Mouse (Mus musculus) lung, embryonic 14.5 days (tissue): ENCODE measurements at regions not wholly inside any gene's neighbourhood (a gene's known extent, or its start where the extent isn't known, plus 50 kb on each side); places are given as distances from the start of the nearest gene placed in this dataset.
A peak's percentile ranks its signal among the peaks of the same experiment; 100 is the strongest.

Experiments
- ATAC-seq: fragments of 200-750 bp; cut with Nextera tagmentation; 2 replicates; pipeline ENCODE4 v1.8.0; 2017; ENCODE audit warnings: mild to moderate bottlenecking, moderate TSS enrichment, moderate library complexity; ENCODE audit not compliant: insufficient read depth
- DNase-seq: peaks from one replicate; pipeline ENCODE4 v3.0.0-alpha.2; 2015
- H3K27ac ChIP-seq: fragments of 300-500 bp; sonication (generic); 2 replicates; pipeline ENCODE4 v1.5.1; 2014; ENCODE audit warnings: low read depth, mild to moderate bottlenecking, moderate library complexity
- H3K27me3 ChIP-seq: fragments of 300-500 bp; sonication (generic); 2 replicates; pipeline ENCODE4 v1.6.1; 2014; ENCODE audit warnings: low read length, control low read depth; ENCODE audit not compliant: insufficient read depth
- H3K36me3 ChIP-seq: fragments of 300-500 bp; sonication (generic); 2 replicates; pipeline ENCODE4 v1.6.1; 2014; ENCODE audit warnings: control low read depth; ENCODE audit not compliant: insufficient read depth
- H3K4me1 ChIP-seq: fragments of 300-500 bp; sonication (generic); 2 replicates; pipeline ENCODE4 v1.6.1; 2014; ENCODE audit warnings: antibody characterized with exemption, control low read depth; ENCODE audit not compliant: insufficient read depth
- H3K4me2 ChIP-seq: fragments of 300-500 bp; sonication (generic); 2 replicates; pipeline ENCODE4 v1.6.1; 2014; ENCODE audit warnings: mild to moderate bottlenecking
- H3K4me3 ChIP-seq: fragments of 300-500 bp; sonication (generic); 2 replicates; pipeline ENCODE4 v1.5.1; 2014; ENCODE audit warnings: low read depth, low read length
- H3K9ac ChIP-seq: fragments of 300-500 bp; sonication (generic); 2 replicates; pipeline ENCODE4 v1.6.1; 2014
- H3K9me3 ChIP-seq: fragments of 300-500 bp; sonication (generic); 2 replicates; pipeline ENCODE4 v1.6.1; 2016; ENCODE audit warnings: low read depth, low read length, control low read depth
- CTCF ChIP-seq: IDR thresholded peaks from 2 replicates; pipeline ENCODE4 v1.5.1; 2016; ENCODE audit warnings: antibody characterized with exemption, low read depth
- WGBS: fragments of 180-500 bp; shearing (Covaris S2); extraction: QIAGEN DNeasy Blood & Tissue Kit; methylation state at CpG from one replicate; pipeline ENCODE4 v1.1.7; 2014; 5-methylcytosine and 5-hydroxymethylcytosine counted together

DNA sequence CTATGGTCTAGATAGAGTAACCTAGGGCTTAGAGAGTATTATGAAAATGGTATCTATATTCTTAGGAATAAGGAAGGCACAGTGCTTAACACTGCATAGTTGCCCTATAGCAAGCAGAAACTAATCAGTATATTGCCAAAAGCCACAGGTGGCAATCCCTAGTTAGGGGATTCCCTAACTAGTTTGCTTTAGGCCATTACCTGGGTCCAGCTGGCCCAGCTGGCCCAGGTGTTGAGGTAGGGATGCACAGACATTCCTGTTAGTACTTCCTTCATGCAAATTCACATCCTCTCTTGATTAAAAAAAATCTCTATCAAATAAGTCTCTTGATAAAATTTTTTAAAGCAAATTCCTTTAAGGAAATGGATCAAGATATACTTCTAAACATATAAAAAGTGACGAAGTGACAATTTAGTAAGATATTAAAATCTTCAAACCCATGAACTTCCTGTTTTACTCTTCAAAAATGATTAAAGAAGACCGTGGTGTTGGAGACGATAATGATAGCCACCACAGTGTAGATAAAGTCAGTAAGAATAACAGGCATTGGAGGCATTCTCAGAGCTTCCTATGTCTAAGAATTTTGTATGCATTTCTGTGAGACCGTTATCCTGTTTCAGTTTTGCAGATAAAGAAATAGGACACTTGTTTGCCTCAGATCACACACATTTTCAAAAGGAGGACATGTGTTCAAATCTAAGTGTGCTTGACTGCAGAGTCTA, 1036.7 kb downstream of the Gsdmc2 start:
- no peak for TF ChIP-seq CTCF
- no peaks in the 10 kb centered on the region for H3K9me3 ChIP-seq
- ATAC-seq (no peak), DNase-seq (no peak)
- no peak overlapping the region for H3K4me3 ChIP-seq
- no peaks in the 10 kb centered on the region for H3K27me3 ChIP-seq
- 69% methylated on average over 4 of the region's 4 CpGs for WGBS
- no peak overlapping the region for H3K4me2 ChIP-seq
- no peaks in the 10 kb centered on the region for H3K36me3 ChIP-seq
- no peak overlapping the region for H3K9ac ChIP-seq
- H3K27ac ChIP-seq, result no peak overlapping the region
- no peaks in the 10 kb centered on the region for H3K4me1 ChIP-seq

DNA sequence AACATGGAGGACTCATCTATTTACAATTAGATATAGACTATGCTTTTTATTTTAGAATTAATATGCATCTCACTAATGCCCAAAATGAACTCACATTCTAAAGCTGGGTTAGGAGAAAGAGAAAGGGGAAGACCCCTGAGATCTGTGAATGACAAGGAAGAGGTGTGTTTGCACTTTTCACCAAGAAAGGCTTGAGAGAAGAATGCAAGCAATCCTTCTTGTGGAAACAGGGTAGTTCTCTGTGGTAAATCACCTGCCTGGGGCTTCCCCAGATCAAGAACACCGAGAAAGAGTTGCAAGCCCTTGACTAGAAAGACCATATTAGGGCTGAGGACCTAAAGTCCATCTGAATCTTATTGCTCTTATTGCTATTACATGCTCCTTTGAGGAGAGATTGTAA, 1037.6 kb downstream of the Gsdmc2 start:
- no peak for TF ChIP-seq CTCF
- Histone ChIP-seq H3K27me3 (no peaks in the 10 kb centered on the region), H3K9ac (no peak overlapping the region), H3K4me2 (no peak overlapping the region), H3K27ac (no peak overlapping the region), H3K9me3 (no peaks in the 10 kb centered on the region), H3K4me3 (no peak overlapping the region), H3K36me3 (no peaks in the 10 kb centered on the region), H3K4me1 (no peaks in the 10 kb centered on the region)
- ATAC-seq, result no peak
- WGBS, result 54% methylated on average over 1 of the region's 1 CpGs
- no peak for DNase-seq

DNA sequence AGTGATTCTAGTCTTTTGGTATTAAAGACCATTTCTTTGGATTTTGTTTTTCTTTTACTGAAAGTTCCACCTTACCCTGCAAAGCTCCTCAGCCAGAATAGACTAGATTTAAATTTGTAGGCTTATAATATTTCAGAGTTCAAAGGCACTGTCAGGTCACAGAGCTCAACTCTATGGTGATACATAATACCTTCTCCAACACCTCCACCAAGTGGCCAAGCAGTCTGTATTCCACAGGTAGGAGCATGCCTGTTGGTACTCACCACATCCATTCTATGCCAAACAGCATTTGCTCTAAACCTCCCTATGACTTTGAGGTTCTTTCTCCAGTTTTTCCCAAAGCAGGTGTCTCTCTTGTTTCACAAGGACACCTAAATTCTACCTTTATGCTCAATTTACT, 1042.2 kb downstream of the Gsdmc2 start:
- no peaks in the 10 kb centered on the region for H3K9me3 ChIP-seq
- H3K4me2 ChIP-seq, result no peak overlapping the region
- H3K4me3 ChIP-seq, result no peak overlapping the region
- no peaks in the 10 kb centered on the region for H3K4me1 ChIP-seq
- ATAC-seq, result no peak
- no peaks in the 10 kb centered on the region for H3K36me3 ChIP-seq
- H3K9ac ChIP-seq, result no peak overlapping the region
- TF ChIP-seq CTCF, result peak; percentile 35
- DNase-seq, result peak; percentile 3
- H3K27me3 ChIP-seq, result no peaks in the 10 kb centered on the region
- H3K27ac ChIP-seq, result no peak overlapping the region

DNA sequence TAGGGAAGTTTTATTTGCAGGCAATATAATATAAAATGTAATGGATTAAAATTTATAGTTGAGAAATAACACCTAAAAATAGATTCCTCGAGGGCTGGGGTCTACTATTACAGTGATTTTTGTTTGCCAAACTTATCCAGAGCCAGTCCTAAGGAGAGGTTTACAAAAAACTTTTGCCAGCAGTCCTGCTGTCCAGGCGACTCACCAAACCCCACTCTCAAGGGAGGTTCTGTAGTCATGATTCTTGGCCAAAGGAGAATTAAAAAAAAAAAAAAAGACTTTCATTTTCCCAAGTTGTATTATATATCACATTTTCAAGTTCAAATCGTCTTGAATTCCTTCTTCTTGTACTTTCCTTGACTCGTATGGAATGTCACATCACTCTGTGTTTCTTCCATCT, 1046.2 kb downstream of the Gsdmc2 start:
- no peak for DNase-seq
- 73% methylated on average over 4 of the region's 4 CpGs for WGBS
- Histone ChIP-seq H3K4me3 (no peak overlapping the region), H3K4me2 (no peak overlapping the region), H3K9me3 (no peaks in the 10 kb centered on the region), H3K4me1 (no peaks in the 10 kb centered on the region), H3K9ac (no peak overlapping the region), H3K27me3 (no peaks in the 10 kb centered on the region), H3K36me3 (no peaks in the 10 kb centered on the region), H3K27ac (no peak overlapping the region)
- ATAC-seq, result no peak
- TF ChIP-seq CTCF, result no peak

DNA sequence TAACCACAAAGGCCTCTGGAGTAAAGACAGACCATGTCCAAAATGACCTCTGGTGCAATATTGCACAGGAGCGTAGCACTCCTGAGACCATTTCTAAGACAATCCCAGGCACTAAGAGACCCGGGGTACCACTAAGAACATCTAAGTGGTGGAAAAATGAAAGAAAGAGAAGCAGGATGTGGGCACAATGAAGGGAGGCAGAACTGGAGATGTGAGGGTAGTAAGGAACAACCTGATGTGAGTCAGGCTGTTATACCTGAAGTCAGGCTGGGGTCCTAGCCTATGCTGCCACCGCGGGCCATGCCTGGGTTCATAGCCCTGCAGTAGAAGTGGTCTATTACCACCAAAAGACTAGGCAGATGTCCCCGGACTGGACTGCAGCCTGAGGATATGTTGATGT, 1051.4 kb downstream of the Gsdmc2 start:
- H3K27me3 ChIP-seq, result no peaks in the 10 kb centered on the region
- H3K4me3 ChIP-seq, result no peak overlapping the region
- no peak overlapping the region for H3K9ac ChIP-seq
- H3K4me1 ChIP-seq, result no peaks in the 10 kb centered on the region
- no peaks in the 10 kb centered on the region for H3K36me3 ChIP-seq
- ATAC-seq, result no peak
- H3K4me2 ChIP-seq, result no peak overlapping the region
- H3K27ac ChIP-seq, result no peak overlapping the region
- H3K9me3 ChIP-seq, result no peaks in the 10 kb centered on the region
- DNase-seq, result no peak
- WGBS, result 92% methylated on average over 5 of the region's 5 CpGs
- TF ChIP-seq CTCF, result no peak

DNA sequence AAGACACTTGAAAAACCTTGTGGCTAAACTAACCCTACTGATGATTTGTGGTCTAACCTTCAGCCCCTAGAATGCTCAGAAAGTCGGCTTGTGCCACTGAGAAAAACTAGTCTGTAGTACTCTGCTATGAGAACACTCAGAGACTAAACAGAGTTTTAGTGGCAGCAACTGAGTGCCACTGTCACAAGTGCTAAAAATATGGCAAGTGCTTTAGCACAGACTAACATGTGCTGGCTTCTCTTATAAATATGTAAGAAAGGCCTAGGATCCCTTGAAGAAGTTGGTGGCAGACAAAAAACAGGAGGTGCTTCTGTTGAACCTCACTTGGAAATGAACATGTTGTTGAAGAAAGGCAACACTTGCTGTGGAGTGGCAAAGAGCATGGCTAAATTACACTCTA, 1052.9 kb downstream of the Gsdmc2 start:
- Histone ChIP-seq H3K27ac (no peak overlapping the region), H3K9me3 (no peaks in the 10 kb centered on the region), H3K4me3 (no peak overlapping the region), H3K9ac (no peak overlapping the region), H3K4me1 (no peaks in the 10 kb centered on the region), H3K27me3 (no peaks in the 10 kb centered on the region), H3K36me3 (no peaks in the 10 kb centered on the region), H3K4me2 (no peak overlapping the region)
- no peak for TF ChIP-seq CTCF
- ATAC-seq, result no peak
- DNase-seq, result no peak
- WGBS, result 60% methylated on average over 1 of the region's 1 CpGs

DNA sequence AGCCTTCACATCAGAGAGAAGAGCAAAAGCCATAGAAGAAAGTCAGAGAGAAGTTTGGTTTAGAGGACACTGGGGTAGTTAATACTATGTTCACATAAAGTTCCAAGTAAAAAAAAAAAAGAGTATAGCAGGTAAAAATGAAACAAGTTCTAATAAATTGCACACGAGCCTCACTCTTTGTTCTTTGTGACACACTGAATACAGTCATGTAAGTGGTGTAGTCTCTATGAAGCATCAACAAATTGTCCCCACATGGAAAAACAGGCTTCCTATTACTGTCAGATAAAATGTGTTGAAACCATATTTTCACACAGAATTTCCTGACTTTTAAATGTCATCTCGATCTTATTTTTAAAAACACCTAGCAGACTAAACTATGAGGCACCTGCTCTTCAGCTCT, 1057.2 kb downstream of the Gsdmc2 start:
- no peaks in the 10 kb centered on the region for H3K36me3 ChIP-seq
- 89% methylated on average over 2 of the region's 2 CpGs for WGBS
- no peak overlapping the region for H3K4me2 ChIP-seq
- H3K9ac ChIP-seq, result no peak overlapping the region
- no peak for DNase-seq
- no peaks in the 10 kb centered on the region for H3K9me3 ChIP-seq
- H3K27me3 ChIP-seq, result no peaks in the 10 kb centered on the region
- no peak overlapping the region for H3K4me3 ChIP-seq
- TF ChIP-seq CTCF, result no peak
- no peak for ATAC-seq
- H3K4me1 ChIP-seq, result no peaks in the 10 kb centered on the region
- H3K27ac ChIP-seq, result no peak overlapping the region

DNA sequence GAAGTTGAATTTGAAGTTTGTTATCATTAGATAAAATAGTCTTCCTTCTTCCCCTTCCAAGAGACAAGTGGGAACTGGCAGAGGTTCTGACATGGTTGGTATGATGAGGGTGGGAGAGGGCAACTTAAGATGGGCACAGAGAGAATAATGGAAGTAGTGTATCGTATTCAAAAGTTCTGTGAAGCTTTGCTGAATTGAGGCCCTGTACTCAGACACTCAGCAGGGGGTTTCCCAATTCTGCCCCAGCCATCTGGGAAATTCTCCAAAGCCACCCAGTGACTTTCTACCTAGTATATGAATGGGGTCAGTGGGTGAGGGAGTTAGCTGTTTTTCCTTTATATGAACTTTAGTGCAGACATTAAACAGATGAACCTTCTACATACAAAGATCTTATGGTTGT, 1058.7 kb downstream of the Gsdmc2 start:
- no peaks in the 10 kb centered on the region for H3K27me3 ChIP-seq

More for the DNA sequence above, 1058.7 kb downstream of the Gsdmc2 start:
- Histone ChIP-seq H3K27ac (no peak overlapping the region), H3K4me2 (no peak overlapping the region), H3K9ac (no peak overlapping the region), H3K4me3 (no peak overlapping the region), H3K4me1 (no peaks in the 10 kb centered on the region), H3K9me3 (no peaks in the 10 kb centered on the region), H3K36me3 (no peaks in the 10 kb centered on the region)
- TF ChIP-seq CTCF, result no peak
- no peak for ATAC-seq
- 93% methylated on average over 1 of the region's 1 CpGs for WGBS
- DNase-seq, result no peak
